Mouse (Mus musculus) liver, postnatal 0 days (tissue): ENCODE measurements around the gene Cyp11a1.

Experiments used
- CTCF ChIP-seq: sonication (generic); IDR thresholded peaks from 2 replicates; pipeline ENCODE4 v1.5.1; 2016; ENCODE audit warnings: antibody characterized with exemption, low read depth
- EP300 ChIP-seq: IDR thresholded peaks from 2 replicates; pipeline ENCODE4 v1.6.1; 2016; ENCODE audit warnings: antibody characterized with exemption, low read depth, mild to moderate bottlenecking

DNA sequence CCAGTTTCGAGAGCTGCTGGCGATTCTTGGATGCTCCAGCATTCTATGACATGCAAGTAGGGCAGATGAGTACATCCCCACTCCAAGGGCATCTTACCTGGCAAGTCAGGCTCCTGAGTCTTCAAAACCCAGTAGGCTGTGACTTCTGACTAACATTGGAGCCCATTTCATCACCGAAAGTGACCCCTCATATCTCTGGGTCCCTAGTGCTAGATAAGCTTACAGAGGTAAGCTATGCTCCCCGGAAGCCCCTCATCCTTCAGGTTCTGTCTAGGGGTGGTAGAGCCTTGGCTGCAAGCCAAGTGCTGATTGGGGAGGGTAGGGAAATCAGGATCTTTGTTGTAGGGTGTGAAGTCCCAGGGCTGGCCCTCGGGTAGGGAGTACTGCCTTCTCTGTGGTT lies 22.6 kb downstream of the Cyp11a1 start:
- no peak for TF ChIP-seq CTCF
- no peak for TF ChIP-seq EP300
